10 mouse cellular contexts compared by ENCODE assay signal in genomic region chr5:111200167-111200840, GRCm38 (mm10).
A peak's percentile ranks its signal among the peaks of the same experiment; 100 is the strongest.
DNase-seq lines count a peak whose midpoint lies in the region; ATAC-seq lines count a peak whose summit lies in the region.
"Had no signal": no experiment of that assay in that cellular context is flagged by ENCODE, and none has a peak within 500 bp of the region (broad histone marks: within the 10 kb centered on the region; RNA-seq: fewer than 3 reads in every experiment).

No protein-coding gene starts in this region.

- H3K4me2 ChIP-seq in forebrain, embryonic 11.5 days (ENCODE audit: low read depth, low read length, severe bottlenecking): no peak overlapping the region
- H3K4me2 ChIP-seq: heart, embryonic 15.5 days had no signal

- DNase-seq in embryo, embryonic 10 days (ENCODE audit: low spot score): peak; percentile 44
- no peak for DNase-seq in embryo, embryonic 10.5 days (ENCODE audit: low spot score)
- peak; percentile 18 for DNase-seq in A20 (ENCODE audit: low read depth, low spot score)
- DNase-seq in forebrain, embryonic 11.5 days (ENCODE audit: low spot score): no peak
- DNase-seq in midbrain, embryonic 10.5 days (ENCODE audit: low spot score): no peak
- DNase-seq in layer of hippocampus, postnatal 36 days: no peak
- no peak for DNase-seq in adrenal gland, postnatal 25 days
- no peak for DNase-seq in heart, postnatal 36 days
- DNase-seq: lung, adult 2 months had no signal

- WGBS in forebrain, embryonic 11.5 days: 40% methylated on average over 15 of the region's 15 CpGs
- WGBS in midbrain, embryonic 10.5 days: 52% methylated on average over 15 of the region's 15 CpGs

- intact Hi-C loops in heart, postnatal 36 days (cut with DNase I): no loop called here

- no peak for ATAC-seq in forebrain, embryonic 11.5 days (replicated peaks; ENCODE audit: low FRiP score)

- H3K27ac ChIP-seq in forebrain, embryonic 11.5 days (ENCODE audit: low read depth, low read length): peak overlapping the region; percentile 41
- H3K27ac ChIP-seq in midbrain, embryonic 10.5 days (replicated peaks): peak overlapping the region; percentile 76
- H3K27ac ChIP-seq: heart, embryonic 15.5 days had no signal

- H3K4me3 ChIP-seq in forebrain, embryonic 11.5 days (ENCODE audit: low read depth, low read length): no peak overlapping the region
- H3K4me3 ChIP-seq in midbrain, embryonic 10.5 days: no peak overlapping the region
- H3K4me3 ChIP-seq: heart, embryonic 15.5 days had no signal

- no peak overlapping the region for H3K9ac ChIP-seq in forebrain, embryonic 11.5 days (ENCODE audit: low read length)
- H3K9ac ChIP-seq: heart, embryonic 15.5 days had no signal

- H3K9me3 ChIP-seq in forebrain, embryonic 11.5 days (ENCODE audit: control insufficient read depth, low read length): no peaks in the 10 kb centered on the region
- H3K9me3 ChIP-seq in midbrain, embryonic 10.5 days (replicated peaks): no peaks in the 10 kb centered on the region
- H3K9me3 ChIP-seq: heart, embryonic 15.5 days had no signal

- H3K4me1 ChIP-seq in forebrain, embryonic 11.5 days (replicated peaks; ENCODE audit: control insufficient read depth, insufficient read depth, low read length): peaks cover 20% of the 10 kb centered on the region
- peaks cover 71% of the 10 kb centered on the region for H3K4me1 ChIP-seq in midbrain, embryonic 10.5 days

- H3K36me3 ChIP-seq in forebrain, embryonic 11.5 days (ENCODE audit: control insufficient read depth, insufficient read depth, low read length): no peaks in the 10 kb centered on the region
- H3K36me3 ChIP-seq in midbrain, embryonic 10.5 days: no peaks in the 10 kb centered on the region
- H3K36me3 ChIP-seq: heart, embryonic 15.5 days had no signal

- no peaks in the 10 kb centered on the region for H3K27me3 ChIP-seq in forebrain, embryonic 11.5 days (ENCODE audit: control insufficient read depth, insufficient read depth, low read length)
- H3K27me3 ChIP-seq in midbrain, embryonic 10.5 days (ENCODE audit: low read depth, poor library complexity, severe bottlenecking): 0 out of 2 replicates have a peak, but pooled peaks cover 3% of the 10 kb centered on the region
- H3K27me3 ChIP-seq: heart, embryonic 15.5 days had no signal

Comparison
In these comparisons a context has a peak if more than half of its experiments do, and no peak if none do; other contexts are left out.
1. DNase-seq: peak in embryo, embryonic 10 days (single experiment) and A20 (single experiment); none in embryo, embryonic 10.5 days (single experiment), forebrain, embryonic 11.5 days (single experiment), midbrain, embryonic 10.5 days (single experiment), layer of hippocampus, postnatal 36 days (0 of 2), adrenal gland, postnatal 25 days (single experiment) and heart, postnatal 36 days (0 of 2).